Mouse (Mus musculus) heart, embryonic 13.5 days (tissue): ENCODE results near the gene Padi2. TPM values are rescaled to one million over a fixed set of nuclear protein-coding genes. Genes with fewer than 3 reads are reported as not detected.
A peak's percentile ranks its signal among the peaks of the same experiment; 100 is the strongest.

Source experiments
- ATAC-seq: fragments of 200-750 bp; cut with Nextera tagmentation; 2 replicates; pipeline ENCODE4 v1.8.0; 2017; ENCODE audit warnings: moderate TSS enrichment; ENCODE audit not compliant: insufficient number of reproducible peaks, low FRiP score, low TSS enrichment; ENCODE audit errors: extremely low read depth
- H3K27ac ChIP-seq: fragments of 300-500 bp; sonication (generic); replicated peaks from 2 replicates; pipeline ENCODE4 v1.5.1; 2015; ENCODE audit warnings: moderate library complexity, mild to moderate bottlenecking, inconsistent platforms
- H3K27me3 ChIP-seq: fragments of 300-500 bp; sonication (generic); replicated peaks from 2 replicates; pipeline ENCODE4 v1.6.1; 2015; ENCODE audit warnings: mild to moderate bottlenecking, inconsistent platforms
- H3K36me3 ChIP-seq: fragments of 300-500 bp; sonication (generic); 2 replicates; pipeline ENCODE4 v1.6.1; 2015; ENCODE audit warnings: mild to moderate bottlenecking, inconsistent platforms
- H3K4me1 ChIP-seq: fragments of 300-500 bp; sonication (generic); 2 replicates; pipeline ENCODE4 v1.6.1; 2015; ENCODE audit warnings: inconsistent platforms
- H3K4me2 ChIP-seq: fragments of 300-500 bp; sonication (generic); 2 replicates; pipeline ENCODE4 v1.6.1; 2015; ENCODE audit warnings: inconsistent platforms, mild to moderate bottlenecking, moderate library complexity
- H3K4me3 ChIP-seq: fragments of 300-500 bp; sonication (generic); 2 replicates; pipeline ENCODE4 v1.5.1; 2015; ENCODE audit warnings: moderate library complexity, mild to moderate bottlenecking, inconsistent platforms
- H3K9ac ChIP-seq: fragments of 300-500 bp; sonication (generic); 2 replicates; pipeline ENCODE4 v1.6.1; 2015; ENCODE audit warnings: inconsistent platforms, mild to moderate bottlenecking, moderate library complexity
- H3K9me3 ChIP-seq: fragments of 300-500 bp; sonication (generic); 2 replicates; pipeline ENCODE4 v1.6.1; 2016; ENCODE audit warnings: inconsistent platforms
- WGBS: fragments of 180-500 bp; shearing (Covaris S2); methylation state at CpG from one replicate; pipeline ENCODE4 v1.1.7; 2015; ENCODE audit warnings: mixed read lengths; 5-methylcytosine and 5-hydroxymethylcytosine counted together
- polyA plus RNA-seq: library from polyadenylated mRNA; unstranded; fragments of >200 nt; fragmentation: Nextera tagmentation; extraction: Ambion mirVana; gene quantifications from 2 replicates; pipeline ENCODE4 v1.2.1, GENCODE M21; 2015

The Padi2 gene
- 2.1 and 2.9 TPM in 2 replicates for polyA plus RNA-seq

DNA sequence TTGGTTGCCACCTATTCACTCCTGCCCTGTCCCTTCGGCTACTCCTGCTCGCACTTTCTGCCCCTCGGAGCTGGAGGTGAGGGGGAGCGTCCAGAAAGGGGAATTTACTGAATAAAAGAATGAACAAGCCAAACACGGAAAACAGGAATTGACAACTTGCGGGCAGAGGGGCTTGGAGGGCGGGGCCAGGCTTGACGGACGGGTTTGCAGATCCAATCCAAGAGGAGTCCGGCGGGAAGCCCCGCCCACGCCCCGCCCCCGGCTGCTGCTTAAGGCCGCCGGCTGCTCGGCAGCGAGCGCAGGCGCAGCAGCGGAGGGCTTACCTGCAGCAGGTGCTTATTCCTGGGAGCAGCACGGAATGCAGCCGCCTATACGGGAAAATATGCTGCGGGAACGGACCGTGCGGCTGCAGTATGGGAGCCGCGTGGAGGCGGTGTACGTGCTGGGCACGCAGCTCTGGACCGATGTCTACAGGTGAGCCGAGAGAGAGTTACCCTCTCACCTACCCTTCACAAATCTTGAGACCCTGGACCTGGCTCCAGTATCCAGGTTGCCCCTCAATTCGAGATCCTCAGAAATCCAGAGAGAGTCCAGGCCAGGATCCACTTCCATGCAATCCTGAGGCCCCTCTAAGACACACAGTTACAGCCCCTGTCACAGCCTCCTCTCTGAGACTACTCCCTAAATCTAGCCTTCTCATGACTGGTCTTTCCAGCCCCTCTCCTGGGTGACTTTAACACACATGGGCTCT lies at the start of gene Padi2:
TSS of gene Padi2 (plus strand) at position 269 of the 751 bp plus-strand sequence.
- Histone ChIP-seq H3K4me1 (peaks cover 22% of the 10 kb centered on the region), H3K27ac (no peak within 1 kb of the TSS), H3K27me3 (peaks cover 84% of the 10 kb centered on the region), H3K9me3 (no peaks in the 10 kb centered on the region), H3K4me2 (peak within 1 kb of the TSS; percentile 72), H3K9ac (peak within 1 kb of the TSS; percentile 65), H3K4me3 (peak within 1 kb of the TSS; percentile 48), H3K36me3 (no peaks in the 10 kb centered on the region)
- 3% methylated on average over 37 of the region's 37 CpGs for WGBS
- ATAC-seq = peak; percentile 65; the same call in 1 of the 2 replicates

DNA sequence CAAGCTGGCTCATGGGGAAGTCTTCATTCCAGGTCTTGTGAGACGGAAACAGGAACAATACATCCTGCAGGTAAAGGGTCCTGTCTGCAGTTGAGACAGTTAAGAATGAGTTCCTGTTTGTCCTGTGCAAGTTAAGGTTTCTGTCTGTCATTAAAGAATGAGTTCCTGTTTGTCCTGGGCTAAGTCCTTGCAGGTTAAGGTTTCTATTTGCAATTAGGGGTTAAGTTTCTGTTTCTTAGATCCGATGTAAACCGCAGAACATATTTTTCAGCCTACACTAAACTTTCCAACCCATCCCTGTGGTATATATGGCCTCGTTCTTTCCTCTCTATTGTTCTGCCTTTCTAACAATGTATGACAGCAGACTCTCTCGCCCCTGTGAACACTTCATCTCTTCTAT lies 49.1 kb upstream of the Padi2 start:
- no peak overlapping the region for H3K4me2 ChIP-seq
- no peak overlapping the region for H3K27ac ChIP-seq
- WGBS = 81% methylated on average over 5 of the region's 5 CpGs
- peaks cover 26% of the 10 kb centered on the region for H3K27me3 ChIP-seq
- no peak for ATAC-seq
- no peaks in the 10 kb centered on the region for H3K9me3 ChIP-seq
- H3K36me3 ChIP-seq = no peaks in the 10 kb centered on the region
- no peak overlapping the region for H3K4me3 ChIP-seq
- peaks cover 45% of the 10 kb centered on the region for H3K4me1 ChIP-seq
- H3K9ac ChIP-seq = no peak overlapping the region

DNA sequence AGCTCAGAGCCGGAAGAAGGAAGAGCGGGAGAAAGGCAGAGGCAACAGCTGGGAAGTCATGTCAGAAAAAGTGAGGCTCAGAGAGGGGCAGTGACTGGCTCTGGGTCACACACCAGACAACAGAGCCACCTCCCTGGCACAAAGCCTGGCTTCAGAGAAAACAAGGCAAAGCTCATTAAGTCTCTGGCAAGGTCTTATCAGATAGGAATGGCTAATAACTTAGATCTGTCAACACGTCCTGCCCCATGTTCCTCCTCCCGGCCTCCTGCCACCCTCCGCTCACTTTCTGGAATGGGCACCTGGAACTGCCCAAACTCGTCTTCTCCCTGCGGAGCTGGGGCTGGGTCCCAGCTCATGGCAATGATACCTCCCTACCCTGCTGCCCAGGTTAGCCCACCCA lies 48.3 kb upstream of the Padi2 start:
- Histone ChIP-seq H3K4me1 (peaks cover 45% of the 10 kb centered on the region), H3K27me3 (peaks cover 22% of the 10 kb centered on the region; the same call in 1 of the 2 replicates), H3K9me3 (no peaks in the 10 kb centered on the region), H3K4me2 (no peak overlapping the region), H3K27ac (no peak overlapping the region), H3K36me3 (no peaks in the 10 kb centered on the region), H3K4me3 (no peak overlapping the region), H3K9ac (no peak overlapping the region)
- no peak for ATAC-seq
- 63% methylated on average over 7 of the region's 7 CpGs for WGBS

DNA sequence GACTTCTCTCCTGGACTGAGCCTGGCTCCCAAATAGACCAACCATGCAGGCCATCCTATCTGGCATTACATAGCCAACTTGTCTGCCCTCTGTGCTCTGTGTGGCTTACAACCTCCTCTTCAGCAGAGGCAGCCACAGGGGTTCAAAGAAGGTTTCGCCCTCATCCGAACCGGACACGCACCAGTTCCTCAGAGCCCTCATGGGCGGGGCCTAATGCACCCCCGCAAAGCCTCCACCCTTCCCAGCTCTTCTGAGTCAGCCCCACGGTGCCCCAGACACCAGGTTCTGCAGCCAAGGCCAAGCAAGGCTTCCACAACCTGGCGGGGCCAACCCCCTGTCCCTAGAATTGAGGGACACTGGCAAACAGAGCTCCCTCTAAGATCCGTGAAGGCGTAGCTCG lies 46.9 kb upstream of the Padi2 start:
- ATAC-seq = peak; percentile 33; the same call in 1 of the 2 replicates
- H3K27ac ChIP-seq = no peak overlapping the region
- no peak overlapping the region for H3K4me2 ChIP-seq
- H3K4me3 ChIP-seq = no peak overlapping the region
- H3K9me3 ChIP-seq = no peaks in the 10 kb centered on the region
- peaks cover 39% of the 10 kb centered on the region for H3K4me1 ChIP-seq
- peaks cover 17% of the 10 kb centered on the region; the same call in 1 of the 2 replicates for H3K27me3 ChIP-seq
- H3K9ac ChIP-seq = no peak overlapping the region
- WGBS = 80% methylated on average over 11 of the region's 11 CpGs
- H3K36me3 ChIP-seq = no peaks in the 10 kb centered on the region

DNA sequence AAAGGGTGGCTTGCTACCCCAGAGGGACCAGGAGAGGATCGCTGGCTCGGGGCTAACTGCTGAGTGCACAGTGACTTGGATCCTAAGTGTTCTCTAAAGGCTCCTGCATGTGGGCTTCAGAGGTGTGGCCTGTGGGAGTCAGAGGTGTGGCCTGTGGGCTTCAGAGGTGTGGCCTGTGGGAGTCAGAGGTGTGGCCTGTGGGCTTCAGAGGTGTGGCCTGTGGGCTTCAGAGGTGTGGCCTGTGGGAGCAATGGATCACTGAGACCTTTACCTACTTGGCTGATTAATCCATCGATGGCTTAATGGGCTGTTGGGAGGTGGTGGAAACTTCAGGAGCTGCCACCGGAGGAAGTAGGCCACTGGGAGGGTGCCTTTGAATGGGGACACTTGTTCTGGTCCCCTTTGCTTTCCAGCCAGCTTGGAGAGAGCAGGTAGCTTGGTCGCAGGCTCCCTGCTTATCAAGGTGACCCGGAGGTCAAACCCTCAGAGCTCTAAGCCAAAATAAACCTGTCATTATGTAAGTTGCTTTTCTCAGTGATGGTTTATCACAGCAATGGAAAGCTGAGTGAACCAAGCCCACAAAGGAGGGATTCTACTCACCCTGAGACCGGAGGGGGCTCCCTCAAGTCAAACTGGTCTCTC lies 45.9 kb upstream of the Padi2 start:
- Histone ChIP-seq H3K4me1 (peaks cover 33% of the 10 kb centered on the region), H3K9me3 (no peaks in the 10 kb centered on the region), H3K4me3 (no peak overlapping the region), H3K4me2 (peak overlapping the region; percentile 46), H3K27me3 (peaks cover 17% of the 10 kb centered on the region; the same call in 1 of the 2 replicates), H3K27ac (0 out of 2 replicates have a peak overlapping the region, but pooled peaks have one; percentile 20), H3K9ac (peak overlapping the region; percentile 55), H3K36me3 (no peaks in the 10 kb centered on the region)
- WGBS = 30% methylated on average over 7 of the region's 7 CpGs
- peak; percentile 51 for ATAC-seq

DNA sequence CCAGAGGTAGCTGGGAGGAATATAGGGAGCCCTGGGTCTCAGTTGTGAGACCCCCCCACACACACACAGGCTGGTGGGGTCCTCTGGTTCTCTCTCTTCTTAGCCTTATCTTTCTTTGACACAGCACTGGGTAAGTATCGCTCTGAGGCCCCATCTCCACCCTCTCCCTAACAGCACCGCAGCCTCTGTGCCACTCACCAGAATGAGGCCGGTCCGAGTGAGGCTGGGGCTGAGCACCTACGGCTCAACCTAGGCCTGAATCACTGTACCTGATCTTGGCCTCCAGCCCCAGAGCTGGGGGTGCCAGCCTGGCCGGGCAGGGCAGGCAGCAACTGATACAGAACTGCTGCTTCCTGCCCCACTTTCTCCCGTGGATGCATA lies 45.4 kb upstream of the Padi2 start:
- ATAC-seq = peak; percentile 23; the same call in 1 of the 2 replicates
- Histone ChIP-seq H3K9ac (peak overlapping the region; percentile 55), H3K4me3 (no peak overlapping the region), H3K36me3 (no peaks in the 10 kb centered on the region), H3K4me2 (peak overlapping the region; percentile 46), H3K4me1 (peaks cover 33% of the 10 kb centered on the region), H3K27ac (0 out of 2 replicates have a peak overlapping the region, but pooled peaks have one; percentile 20), H3K9me3 (no peaks in the 10 kb centered on the region), H3K27me3 (peaks cover 17% of the 10 kb centered on the region; the same call in 1 of the 2 replicates)
- WGBS = 47% methylated on average over 7 of the region's 7 CpGs

DNA sequence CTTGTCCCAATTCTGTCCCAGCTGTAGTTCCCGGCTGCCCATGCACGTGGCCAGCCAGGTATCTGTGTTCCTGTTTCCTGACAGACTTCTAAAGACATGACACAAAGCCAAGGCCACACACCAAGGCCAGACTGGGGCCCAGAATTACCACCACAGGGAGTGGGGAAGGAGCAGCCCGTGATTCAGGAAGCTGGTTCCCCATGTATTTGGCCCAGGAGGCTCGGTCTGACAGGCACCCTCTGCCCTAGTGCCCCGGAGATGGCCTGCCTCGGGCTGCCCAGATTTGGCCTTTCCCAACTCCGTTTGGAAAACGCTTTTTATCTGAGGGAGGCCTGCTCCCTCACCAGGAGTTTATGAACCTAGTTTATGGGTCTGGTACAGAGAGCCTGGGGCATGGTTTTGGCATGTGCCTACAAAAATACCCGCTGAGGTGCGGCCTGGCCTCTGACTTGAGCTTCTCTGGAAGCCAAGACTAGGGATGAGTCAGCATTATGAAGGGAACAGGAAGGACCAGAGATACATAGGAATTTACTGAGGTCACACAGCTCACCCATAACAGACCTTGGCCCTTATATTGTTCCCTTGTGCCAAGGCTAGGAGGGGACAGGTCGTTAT lies 44.0 kb upstream of the Padi2 start:
- WGBS = 76% methylated on average over 11 of the region's 11 CpGs
- Histone ChIP-seq H3K9ac (no peak overlapping the region), H3K36me3 (no peaks in the 10 kb centered on the region), H3K27ac (no peak overlapping the region), H3K27me3 (peaks cover 10% of the 10 kb centered on the region; the same call in 1 of the 2 replicates), H3K4me2 (no peak overlapping the region), H3K4me3 (no peak overlapping the region), H3K4me1 (peaks cover 34% of the 10 kb centered on the region), H3K9me3 (no peaks in the 10 kb centered on the region)
- no peak for ATAC-seq

DNA sequence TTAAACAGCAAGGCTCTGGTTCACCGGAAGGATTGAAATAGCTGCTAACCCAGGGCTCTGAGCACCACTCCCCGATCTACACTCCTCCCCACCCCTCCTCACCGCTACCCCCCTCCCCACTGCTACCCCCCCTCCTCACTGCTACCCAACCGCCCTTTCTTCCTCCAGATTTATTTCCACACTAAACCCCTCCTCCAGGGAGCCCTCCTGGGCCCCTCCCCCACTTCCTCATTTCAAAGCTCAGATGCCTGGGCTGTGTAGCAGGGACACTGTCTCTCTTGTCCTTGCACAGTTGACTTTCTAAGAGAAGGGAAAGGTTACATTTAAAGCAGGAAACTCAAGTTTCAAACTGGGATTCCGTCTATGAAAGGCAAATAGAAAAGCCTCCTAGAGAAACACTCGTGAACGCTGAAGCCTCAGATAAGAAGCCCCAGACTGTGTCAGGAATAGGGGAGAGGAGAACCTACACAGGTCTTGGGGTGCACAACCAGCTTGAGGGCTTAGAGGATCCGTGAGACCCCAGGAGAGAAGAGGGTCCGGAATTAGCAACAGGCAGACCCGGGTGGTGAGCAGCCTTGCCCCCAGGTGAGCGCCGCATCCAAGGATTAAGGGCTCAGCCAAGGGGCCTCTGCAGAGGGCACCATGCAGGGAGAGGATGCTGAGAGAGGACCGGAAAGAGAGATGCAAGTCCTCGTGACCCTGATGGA lies 37.5 kb upstream of the Padi2 start:
- Histone ChIP-seq H3K9me3 (peaks cover 6% of the 10 kb centered on the region), H3K27me3 (peaks cover 13% of the 10 kb centered on the region), H3K36me3 (no peaks in the 10 kb centered on the region), H3K4me1 (peaks cover 22% of the 10 kb centered on the region), H3K4me3 (no peak overlapping the region), H3K4me2 (peak overlapping the region; percentile 43), H3K27ac (no peak overlapping the region), H3K9ac (no peak overlapping the region)
- ATAC-seq = no peak
- WGBS = 2% methylated on average over 14 of the region's 14 CpGs

DNA sequence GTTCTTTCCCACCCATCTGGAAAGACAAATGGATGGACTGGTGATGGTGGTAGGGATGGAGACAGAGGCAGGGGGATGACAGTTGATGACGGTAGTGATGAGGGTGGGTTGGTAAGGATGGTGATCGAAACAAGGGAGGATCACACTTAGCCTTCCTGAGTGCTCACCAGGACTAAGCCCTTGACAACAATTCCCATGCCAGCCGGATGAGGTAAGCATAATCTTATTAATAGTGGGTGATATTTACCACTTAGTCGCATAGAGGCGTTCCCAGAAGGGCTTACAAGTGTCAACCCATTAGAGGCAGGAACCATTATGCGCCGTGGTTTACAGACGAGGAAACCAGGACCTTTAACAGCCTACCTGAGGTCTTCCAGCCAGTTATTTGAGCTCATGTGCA lies 36.2 kb upstream of the Padi2 start:
- ATAC-seq = no peak
- 74% methylated on average over 8 of the region's 8 CpGs for WGBS

DNA sequence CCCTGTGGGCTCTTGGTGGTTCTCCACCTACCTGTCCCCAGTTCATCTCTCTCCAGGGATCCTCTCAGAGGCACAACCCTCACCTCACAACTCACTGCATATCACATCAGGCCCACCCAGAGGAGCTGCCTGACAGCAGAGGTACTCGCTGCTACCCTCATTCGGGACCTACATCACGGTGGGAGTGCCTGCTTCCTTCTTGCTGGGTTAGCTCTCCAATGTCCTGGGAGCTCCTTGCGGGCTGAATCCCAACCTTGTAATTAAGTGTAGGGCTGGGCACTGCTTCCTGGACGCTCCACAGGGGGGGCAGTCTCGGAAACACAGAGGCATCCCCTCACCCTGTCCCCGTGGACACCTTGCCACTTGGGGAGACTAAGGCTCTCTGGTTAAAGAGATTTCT lies 35.3 kb upstream of the Padi2 start:
- no peak overlapping the region for H3K4me3 ChIP-seq
- no peak for ATAC-seq
- WGBS = 69% methylated on average over 7 of the region's 7 CpGs
- H3K9ac ChIP-seq = no peak overlapping the region
- H3K36me3 ChIP-seq = no peaks in the 10 kb centered on the region
- no peak overlapping the region for H3K27ac ChIP-seq
- no peak overlapping the region for H3K4me2 ChIP-seq
- peaks cover 13% of the 10 kb centered on the region for H3K27me3 ChIP-seq
- H3K9me3 ChIP-seq = peaks cover 13% of the 10 kb centered on the region
- peaks cover 22% of the 10 kb centered on the region for H3K4me1 ChIP-seq

More for the DNA sequence above, 36.2 kb upstream of the Padi2 start:
- Histone ChIP-seq H3K36me3 (no peaks in the 10 kb centered on the region), H3K4me2 (no peak overlapping the region), H3K27me3 (peaks cover 13% of the 10 kb centered on the region), H3K9me3 (peaks cover 13% of the 10 kb centered on the region), H3K27ac (no peak overlapping the region), H3K4me1 (peaks cover 22% of the 10 kb centered on the region), H3K4me3 (no peak overlapping the region), H3K9ac (no peak overlapping the region)

DNA sequence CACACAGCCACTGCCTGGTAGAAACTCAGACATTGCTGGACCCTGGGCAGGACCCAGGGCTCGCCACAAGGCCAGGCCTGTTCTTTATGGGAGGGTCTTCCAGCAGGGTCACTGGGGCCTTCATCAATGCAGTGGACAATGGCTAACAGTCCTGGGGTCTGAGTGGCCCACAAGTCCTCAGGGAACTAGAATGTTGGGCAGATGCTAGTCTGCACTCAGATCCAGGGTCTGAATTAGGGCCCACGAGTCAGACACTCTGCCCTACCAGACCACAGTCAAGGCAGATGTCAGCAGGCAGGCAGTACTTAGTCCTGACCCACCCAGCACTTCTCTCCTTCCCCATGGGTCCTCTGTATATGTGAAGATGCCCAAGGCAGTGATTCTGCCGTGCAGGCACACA lies 34.8 kb upstream of the Padi2 start:
- no peak overlapping the region for H3K27ac ChIP-seq
- WGBS = 79% methylated on average over 3 of the region's 3 CpGs
- H3K9me3 ChIP-seq = peaks cover 13% of the 10 kb centered on the region
- H3K27me3 ChIP-seq = peaks cover 13% of the 10 kb centered on the region
- H3K4me2 ChIP-seq = no peak overlapping the region
- H3K4me1 ChIP-seq = peaks cover 22% of the 10 kb centered on the region
- H3K9ac ChIP-seq = no peak overlapping the region
- no peak for ATAC-seq
- no peak overlapping the region for H3K4me3 ChIP-seq
- no peaks in the 10 kb centered on the region for H3K36me3 ChIP-seq
